9 mouse cellular contexts compared by ENCODE assay signal in genomic region chr8:89045726-89046125, GRCm38 (mm10). TPM values are rescaled to one million over a fixed set of nuclear protein-coding genes. Genes with fewer than 3 reads are reported as not detected.
DNase-seq lines count a peak whose midpoint lies in the region; ATAC-seq and TF ChIP-seq lines count a peak whose summit lies in the region.
"Had no signal": no experiment of that assay in that cellular context is flagged by ENCODE, and none has a peak within 500 bp of the region (broad histone marks: within the 10 kb centered on the region; RNA-seq: fewer than 3 reads in every experiment).

No protein-coding gene starts in this region.

- DNase-seq in heart, postnatal 0 days (ENCODE audit: low spot score) = no peak
- no peak for DNase-seq in heart, adult 8-10 months (ENCODE audit: low spot score)
- DNase-seq in limb, embryonic 10.5 days (ENCODE audit: low spot score) = peak; percentile 55
- DNase-seq in urinary bladder, postnatal 36 days (ENCODE audit: low spot score in 2 of 2) = no peak
- DNase-seq in left cerebral cortex, postnatal 25 days (ENCODE audit: low spot score in 2 of 2) = no peak
- no peak for DNase-seq in adrenal gland, adult (ENCODE audit: inconsistent age in 2 of 2, low spot score in 1 of 2)
- DNase-seq: lung, adult 18-20 months had no signal

- no peak overlapping the region for H3K9ac ChIP-seq in heart, postnatal 0 days (replicated peaks; ENCODE audit: low read depth, low read length)
- peak overlapping the region; percentile 98 for H3K9ac ChIP-seq in forebrain, embryonic 13.5 days
- H3K9ac ChIP-seq in midbrain, embryonic 16.5 days (ENCODE audit: low read depth, low read length) = no peak overlapping the region

- intact Hi-C loops in left cerebral cortex, postnatal 25 days (cut with DNase I) = loop anchor here (2.0 kb wide), 1 partner anchor 39 kb away; no protein-coding TSS in a partner anchor

- ATAC-seq in heart, postnatal 0 days (ENCODE audit: insufficient read depth, low read depth) = no peak
- no peak for ATAC-seq in forebrain, embryonic 13.5 days
- no peak for ATAC-seq in midbrain, embryonic 16.5 days

- H3K9me3 ChIP-seq in heart, postnatal 0 days (replicated peaks; ENCODE audit: control insufficient read depth, low read length) = no peaks in the 10 kb centered on the region
- H3K9me3 ChIP-seq in forebrain, embryonic 13.5 days (replicated peaks) = no peaks in the 10 kb centered on the region
- H3K9me3 ChIP-seq in limb, embryonic 10.5 days (replicated peaks) = no peaks in the 10 kb centered on the region
- H3K9me3 ChIP-seq in midbrain, embryonic 16.5 days (replicated peaks; ENCODE audit: control insufficient read depth, low read length, poor library complexity, severe bottlenecking) = no peaks in the 10 kb centered on the region

- no peaks in the 10 kb centered on the region for H3K36me3 ChIP-seq in heart, postnatal 0 days (replicated peaks; ENCODE audit: control insufficient read depth, insufficient read depth, low read length)
- 0 out of 2 replicates have a peak, but pooled peaks cover 2% of the 10 kb centered on the region for H3K36me3 ChIP-seq in forebrain, embryonic 13.5 days (ENCODE audit: poor library complexity, severe bottlenecking)
- no peaks in the 10 kb centered on the region for H3K36me3 ChIP-seq in limb, embryonic 10.5 days
- H3K36me3 ChIP-seq in midbrain, embryonic 16.5 days (ENCODE audit: control insufficient read depth, insufficient read depth, low read length) = no peaks in the 10 kb centered on the region

- peak overlapping the region; percentile 50 for H3K4me2 ChIP-seq in heart, postnatal 0 days (ENCODE audit: low read depth, low read length)
- peak overlapping the region; percentile 73 for H3K4me2 ChIP-seq in forebrain, embryonic 13.5 days
- peak overlapping the region; percentile 77 for H3K4me2 ChIP-seq in midbrain, embryonic 16.5 days (ENCODE audit: low read length)

- WGBS in heart, postnatal 0 days = 6% methylated on average over 17 of the region's 17 CpGs
- WGBS in forebrain, embryonic 13.5 days = 2% methylated on average over 17 of the region's 17 CpGs
- WGBS in limb, embryonic 10.5 days = 2% methylated on average over 17 of the region's 17 CpGs
- 4% methylated on average over 17 of the region's 17 CpGs for WGBS in midbrain, embryonic 16.5 days

- TF ChIP-seq EP300 in heart, postnatal 0 days (IDR thresholded peaks at IDR 0.05; ENCODE audit: low read depth) = no peak

- H3K4me1 ChIP-seq in heart, postnatal 0 days (ENCODE audit: control insufficient read depth, insufficient read depth) = peaks cover 18% of the 10 kb centered on the region; the same call in 1 of the 2 replicates
- H3K4me1 ChIP-seq in forebrain, embryonic 13.5 days = peaks cover 57% of the 10 kb centered on the region
- peaks cover 61% of the 10 kb centered on the region for H3K4me1 ChIP-seq in limb, embryonic 10.5 days
- peaks cover 23% of the 10 kb centered on the region for H3K4me1 ChIP-seq in midbrain, embryonic 16.5 days (ENCODE audit: control insufficient read depth, insufficient read depth, low read length)

- peak overlapping the region; percentile 31 for H3K4me3 ChIP-seq in heart, postnatal 0 days (ENCODE audit: low read depth, low read length)
- peak overlapping the region; percentile 71 for H3K4me3 ChIP-seq in forebrain, embryonic 13.5 days
- H3K4me3 ChIP-seq in limb, embryonic 10.5 days = peak overlapping the region; percentile 89
- no peak overlapping the region for H3K4me3 ChIP-seq in midbrain, embryonic 16.5 days (ENCODE audit: low read depth, low read length)

- H3K27ac ChIP-seq in heart, postnatal 0 days (ENCODE audit: low read depth) = no peak overlapping the region
- H3K27ac ChIP-seq in forebrain, embryonic 13.5 days = peak overlapping the region; percentile 97
- H3K27ac ChIP-seq in limb, embryonic 10.5 days = peak overlapping the region; percentile 98
- H3K27ac ChIP-seq in midbrain, embryonic 16.5 days (ENCODE audit: low read length) = no peak overlapping the region

- peaks cover 98% of the 10 kb centered on the region for H3K27me3 ChIP-seq in heart, postnatal 0 days (ENCODE audit: control insufficient read depth, insufficient read depth, low read length)
- H3K27me3 ChIP-seq in forebrain, embryonic 13.5 days = peaks cover 25% of the 10 kb centered on the region
- H3K27me3 ChIP-seq in limb, embryonic 10.5 days (ENCODE audit: low read depth, poor library complexity, severe bottlenecking) = peaks cover 70% of the 10 kb centered on the region
- H3K27me3 ChIP-seq in midbrain, embryonic 16.5 days (ENCODE audit: control insufficient read depth, insufficient read depth, low read depth, low read length) = peaks cover 18% of the 10 kb centered on the region

- TF ChIP-seq CTCF in heart, postnatal 0 days (IDR thresholded peaks at IDR 0.05; ENCODE audit: low read depth) = no peak

RNA-seq across cellular contexts. Expression of gene Sall1, which starts 1.8 kb away (rescaled TPM):
- total RNA-seq in heart, postnatal 0 days (2014; rRNA removed; ENCODE audit: low replicate concordance) = 2.3 and 3.9 TPM in 2 replicates
- 1.6 and 2.0 TPM in 2 replicates for polyA plus RNA-seq in heart, postnatal 0 days (2015; fragmentation: Nextera tagmentation; extraction: Ambion mirVana)
- 1 to 10 TPM in 3 of 4 experiments, under 1 TPM in 1; 0.92 to 1.4 (median 1.2) TPM for total RNA-seq in heart, adult 8-10 months (2022)
- 26.2 and 27.4 TPM in 2 replicates for polyA plus RNA-seq in forebrain, embryonic 13.5 days (2015; fragmentation: Nextera tagmentation; extraction: Ambion mirVana)
- polyA plus RNA-seq in limb, embryonic 10.5 days (2016; fragmentation: Nextera tagmentation; extraction: Ambion mirVana) = 12.8 and 18.3 TPM in 2 replicates
- polyA plus RNA-seq in midbrain, embryonic 16.5 days (2015; fragmentation: Nextera tagmentation; extraction: Ambion mirVana) = 5.1 and 5.8 TPM in 2 replicates
- 10 to 100 TPM; 11.7 to 13.0 TPM for total RNA-seq in left cerebral cortex, postnatal 25 days (2021)

Comparison
In these comparisons a context has a peak if more than half of its experiments do, and no peak if none do; other contexts are left out.
1. H3K27ac ChIP-seq: peak in forebrain, embryonic 13.5 days (single experiment) and limb, embryonic 10.5 days (single experiment); none in heart, postnatal 0 days (single experiment) and midbrain, embryonic 16.5 days (single experiment).
2. Peak in every context shown above with its lines, with median percentiles within 50 percentile points of each other: H3K4me2 ChIP-seq.